Mouse (Mus musculus): ENCODE results near the gene Ell. TPM values are rescaled to one million over a fixed set of nuclear protein-coding genes. Genes with fewer than 3 reads are reported as not detected.

Gene Ell
- polyA plus RNA-seq, 1 experiment from 2014 or later, result 19.2 TPM

DNA sequence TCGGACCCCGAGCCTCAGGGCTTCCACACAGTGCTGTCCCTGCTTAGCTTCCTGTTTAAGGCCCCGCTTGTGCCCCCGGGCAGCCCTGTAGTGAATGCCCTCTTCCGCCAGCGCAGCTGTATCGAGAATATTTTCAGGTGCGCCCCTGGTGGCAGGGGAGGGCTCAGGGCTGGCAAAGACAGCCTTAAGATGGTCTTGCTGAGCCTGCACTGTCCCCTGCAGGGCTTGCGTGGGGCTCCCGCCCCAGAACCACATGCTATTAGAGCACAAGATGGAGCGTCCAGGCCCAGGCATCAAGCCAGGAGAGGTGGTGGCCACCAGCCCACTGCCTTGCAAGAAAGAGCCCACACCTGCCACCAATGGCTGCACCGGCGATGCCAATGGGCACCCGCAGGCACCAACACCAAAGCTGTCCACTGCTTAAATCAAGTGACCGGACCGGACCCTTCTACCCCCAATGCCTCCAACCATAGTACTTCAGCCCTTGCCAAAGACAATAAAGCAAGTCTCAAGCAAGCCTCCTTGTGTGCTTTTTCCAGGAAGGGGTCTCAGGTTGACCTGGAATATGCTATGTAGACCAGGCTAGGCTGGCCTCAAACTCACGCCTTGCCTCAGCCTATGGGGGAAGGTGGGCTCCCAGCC is 57.6 kb downstream of the Ell start:
- no peak for ATAC-seq
- no peaks in the 10 kb centered on the region; the same call in 1 of the 2 replicates for H3K27me3 ChIP-seq (ENCODE audit: control insufficient read depth, insufficient read depth, low read depth, low read length)
- H3K36me3 ChIP-seq (ENCODE audit: control insufficient read depth, insufficient read depth, low read length), result peaks cover 7% of the 10 kb centered on the region; the same call in 1 of the 2 replicates
- peaks cover 45% of the 10 kb centered on the region for H3K4me1 ChIP-seq (ENCODE audit: control insufficient read depth, insufficient read depth, low read length)
- no peaks in the 10 kb centered on the region for H3K9me3 ChIP-seq (replicated peaks; ENCODE audit: control insufficient read depth, low read length, poor library complexity, severe bottlenecking)
- no peak overlapping the region for H3K4me3 ChIP-seq (ENCODE audit: low read depth, low read length)
- peak overlapping the region; percentile 69; the same call in 1 of the 2 replicates for H3K9ac ChIP-seq (ENCODE audit: low read depth, low read length)
- WGBS, result 88% methylated on average over 17 of the region's 17 CpGs
- no peak overlapping the region for H3K4me2 ChIP-seq (ENCODE audit: low read length)
- H3K27ac ChIP-seq (ENCODE audit: low read length), result no peak overlapping the region

DNA sequence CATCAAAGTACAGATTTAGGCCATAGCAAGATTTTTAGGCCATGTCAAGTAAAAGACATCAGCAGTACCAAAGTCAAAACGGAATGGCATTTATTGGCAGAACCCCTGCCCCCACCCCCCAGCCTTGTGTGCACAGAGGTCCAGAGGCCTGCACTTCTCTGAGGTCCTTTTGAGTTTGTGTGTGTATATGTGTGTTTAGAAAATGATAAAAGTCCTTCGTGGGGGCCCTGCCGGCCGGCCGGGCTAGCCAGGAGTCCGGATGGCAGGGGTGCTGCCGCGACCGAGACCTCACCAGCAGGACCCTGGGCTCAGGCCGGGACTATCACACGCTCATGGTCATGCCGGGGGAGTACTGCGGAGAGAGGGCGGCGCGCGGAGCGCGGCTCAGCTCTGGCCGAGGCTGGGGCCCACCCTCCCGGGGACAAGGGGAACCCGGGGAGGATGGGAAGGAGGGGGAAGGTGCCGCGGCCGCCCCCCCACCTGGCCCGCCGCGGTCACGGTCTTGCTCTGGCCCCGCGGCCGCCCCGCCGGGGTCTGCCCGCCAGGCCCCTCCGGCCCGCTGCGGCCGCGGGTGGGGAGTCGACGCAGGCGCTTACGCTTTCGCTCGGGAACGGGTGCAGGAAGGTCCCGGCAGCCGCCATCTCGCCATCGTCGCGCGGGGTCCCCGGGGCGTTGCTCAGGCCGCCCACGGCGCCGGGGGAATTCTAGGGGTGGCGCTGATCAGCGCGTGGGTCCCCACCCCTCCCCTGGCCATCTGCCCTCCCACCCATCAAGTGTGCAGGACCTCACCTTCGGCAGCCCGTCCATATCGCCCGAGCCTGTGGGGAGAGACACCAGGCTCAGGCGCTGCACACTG is 58.4 kb downstream of the Ell start:
- peaks cover 46% of the 10 kb centered on the region for H3K4me1 ChIP-seq (ENCODE audit: control insufficient read depth, insufficient read depth, low read length)
- ATAC-seq, result no peak
- peaks cover 6% of the 10 kb centered on the region; the same call in 1 of the 2 replicates for H3K36me3 ChIP-seq (ENCODE audit: control insufficient read depth, insufficient read depth, low read length)
- H3K27ac ChIP-seq (ENCODE audit: low read length), result peak overlapping the region; percentile 25; the same call in 1 of the 2 replicates
- no peaks in the 10 kb centered on the region for H3K9me3 ChIP-seq (replicated peaks; ENCODE audit: control insufficient read depth, low read length, poor library complexity, severe bottlenecking)
- peak overlapping the region; percentile 66 for H3K4me2 ChIP-seq (ENCODE audit: low read length)
- no peaks in the 10 kb centered on the region; the same call in 1 of the 2 replicates for H3K27me3 ChIP-seq (ENCODE audit: control insufficient read depth, insufficient read depth, low read depth, low read length)
- peak overlapping the region; percentile 39 for H3K4me3 ChIP-seq (ENCODE audit: low read depth, low read length)
- WGBS, result 6% methylated on average over 62 of the region's 68 CpGs
- H3K9ac ChIP-seq (ENCODE audit: low read depth, low read length), result peak overlapping the region; percentile 69

DNA sequence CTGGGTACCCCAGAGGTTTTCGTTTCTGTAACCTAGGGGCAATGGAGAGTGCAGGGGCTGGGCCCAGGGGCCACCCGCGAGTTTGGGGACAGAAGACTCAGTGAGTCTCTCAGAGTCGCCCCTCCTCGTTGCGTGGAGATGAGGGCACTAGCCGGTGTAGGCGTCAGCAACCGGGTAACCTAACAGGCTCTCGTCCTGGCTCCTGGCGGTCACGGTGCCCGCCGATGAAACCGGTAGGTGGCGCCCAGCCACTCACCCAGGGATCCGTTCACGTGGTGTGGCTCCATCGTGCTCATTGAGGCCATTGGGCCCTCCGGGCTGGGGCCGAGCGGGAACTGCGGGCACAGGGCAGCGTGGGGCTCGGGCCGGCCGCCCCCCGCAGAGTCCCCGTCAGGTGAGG is 59.0 kb downstream of the Ell start:
- 2% methylated on average over 29 of the region's 29 CpGs for WGBS

DNA sequence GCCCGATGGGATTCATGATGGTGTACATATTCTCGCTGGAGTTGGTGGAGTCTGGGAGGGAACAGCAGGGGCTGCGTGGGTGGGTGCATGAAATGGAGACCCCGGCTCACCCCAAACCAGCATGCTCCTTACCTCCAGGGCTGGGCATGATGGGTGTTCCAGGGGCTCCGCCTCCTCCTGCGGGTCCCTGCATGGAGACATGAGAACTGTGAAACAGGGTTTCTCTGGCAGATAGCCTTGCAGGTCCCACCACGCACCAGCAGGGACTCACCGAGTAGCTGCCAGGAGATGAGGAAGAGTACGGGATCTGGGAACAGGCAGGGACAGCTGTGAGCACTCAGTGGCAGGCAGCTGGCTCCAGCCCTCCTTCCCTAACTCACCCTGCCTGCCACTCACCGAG is 59.5 kb downstream of the Ell start:
- WGBS, result 14% methylated on average over 10 of the region's 10 CpGs
- Histone ChIP-seq H3K4me2 (ENCODE audit: low read length) (peak overlapping the region; percentile 66), H3K4me3 (ENCODE audit: low read depth, low read length) (peak overlapping the region; percentile 39), H3K27ac (ENCODE audit: low read length) (no peak overlapping the region; the same call in 1 of the 2 replicates), H3K9ac (ENCODE audit: low read depth, low read length) (peak overlapping the region; percentile 69), H3K4me1 (ENCODE audit: control insufficient read depth, insufficient read depth, low read length) (peaks cover 44% of the 10 kb centered on the region), H3K36me3 (ENCODE audit: control insufficient read depth, insufficient read depth, low read length) (peaks cover 6% of the 10 kb centered on the region; the same call in 1 of the 2 replicates), H3K27me3 (ENCODE audit: control insufficient read depth, insufficient read depth, low read depth, low read length) (no peaks in the 10 kb centered on the region; the same call in 1 of the 2 replicates), H3K9me3 (replicated peaks; ENCODE audit: control insufficient read depth, low read length, poor library complexity, severe bottlenecking) (no peaks in the 10 kb centered on the region)
- ATAC-seq, result no peak

More for the DNA sequence above, 59.0 kb downstream of the Ell start:
- H3K4me1 ChIP-seq (ENCODE audit: control insufficient read depth, insufficient read depth, low read length), result peaks cover 46% of the 10 kb centered on the region
- H3K27ac ChIP-seq (ENCODE audit: low read length), result peak overlapping the region; percentile 25; the same call in 1 of the 2 replicates
- peaks cover 6% of the 10 kb centered on the region; the same call in 1 of the 2 replicates for H3K36me3 ChIP-seq (ENCODE audit: control insufficient read depth, insufficient read depth, low read length)
- peak overlapping the region; percentile 39 for H3K4me3 ChIP-seq (ENCODE audit: low read depth, low read length)
- peak; percentile 15; the same call in 1 of the 2 replicates for ATAC-seq
- peak overlapping the region; percentile 66 for H3K4me2 ChIP-seq (ENCODE audit: low read length)
- no peaks in the 10 kb centered on the region; the same call in 1 of the 2 replicates for H3K27me3 ChIP-seq (ENCODE audit: control insufficient read depth, insufficient read depth, low read depth, low read length)
- peak overlapping the region; percentile 69 for H3K9ac ChIP-seq (ENCODE audit: low read depth, low read length)
- no peaks in the 10 kb centered on the region for H3K9me3 ChIP-seq (replicated peaks; ENCODE audit: control insufficient read depth, low read length, poor library complexity, severe bottlenecking)

DNA sequence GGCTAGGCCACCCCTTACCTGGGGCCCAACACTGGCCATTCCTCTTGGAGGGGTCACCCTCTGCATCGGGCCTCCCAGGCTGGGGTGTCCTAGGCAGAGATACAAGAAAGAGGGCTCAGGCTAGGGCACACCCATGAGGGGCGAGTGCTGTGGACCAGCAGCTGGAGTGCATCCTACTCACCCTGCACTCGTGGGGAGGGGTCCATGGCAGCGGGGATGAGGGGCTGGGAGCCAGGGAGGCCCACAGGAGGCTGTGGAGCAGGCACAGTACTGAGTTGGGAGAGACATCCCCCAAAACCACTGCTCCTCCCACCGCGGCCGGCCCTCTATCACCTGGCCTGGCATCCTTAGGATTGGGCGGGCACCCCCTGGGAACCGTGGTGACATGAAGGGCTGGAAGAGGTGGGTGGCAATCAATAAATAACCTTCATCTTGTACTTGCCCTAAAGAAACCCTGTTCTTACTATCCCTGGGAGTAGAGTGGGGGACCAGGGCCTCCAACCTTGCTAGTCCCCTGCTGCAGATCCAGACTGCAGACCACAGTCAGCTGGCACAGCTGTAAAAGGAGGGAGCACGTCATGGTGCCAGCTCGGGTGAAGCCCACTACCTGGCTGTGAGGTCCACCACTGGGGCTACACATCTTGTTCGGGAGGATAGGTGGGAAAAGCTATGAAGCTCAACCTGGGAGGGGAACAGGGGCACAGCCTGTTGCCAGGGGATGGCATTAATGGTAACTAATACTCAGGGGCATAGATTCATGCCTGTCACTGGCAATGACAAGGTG is 60.4 kb downstream of the Ell start:
- H3K27ac ChIP-seq (ENCODE audit: low read length), result no peak overlapping the region

DNA sequence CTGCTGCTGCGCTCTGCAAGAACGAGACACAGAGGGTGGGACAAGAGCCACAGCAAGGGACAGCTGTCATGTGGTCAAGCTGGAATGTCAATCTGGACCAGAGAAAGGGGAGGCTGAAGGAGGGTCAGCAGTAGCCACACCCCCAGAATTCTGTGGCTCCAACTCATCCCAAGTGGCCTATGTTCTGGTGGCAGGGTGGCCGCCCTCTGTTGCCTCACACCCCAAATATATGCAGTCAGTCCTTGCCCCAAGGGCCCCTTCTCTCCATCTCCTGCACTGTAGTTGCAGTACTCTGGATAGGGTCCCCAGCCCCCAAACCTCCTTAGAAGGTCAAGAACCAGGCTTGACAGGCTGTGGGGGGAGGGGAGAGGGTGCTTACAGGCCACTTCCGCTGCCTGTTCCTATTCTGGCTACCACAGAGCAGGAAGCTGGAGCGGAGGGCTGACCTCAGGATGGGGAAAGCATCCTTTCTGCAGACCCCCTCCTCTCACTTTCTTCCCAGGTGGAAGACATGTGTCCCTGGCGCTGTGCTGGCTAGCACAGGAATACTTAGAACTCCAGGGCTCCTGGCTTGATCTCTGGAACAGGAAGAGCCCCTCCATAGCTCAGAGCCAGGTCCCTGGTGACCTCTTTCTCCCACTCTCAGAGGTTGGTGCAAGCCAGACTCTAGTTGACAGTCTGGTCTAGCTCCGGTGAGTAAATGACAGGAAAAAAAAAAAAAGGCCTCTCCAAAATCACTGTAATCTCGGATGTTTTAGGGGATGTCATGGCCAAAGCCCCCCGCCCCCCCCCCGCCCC is 61.4 kb downstream of the Ell start:
- H3K4me1 ChIP-seq (ENCODE audit: control insufficient read depth, insufficient read depth, low read length), result peaks cover 36% of the 10 kb centered on the region
- peak overlapping the region; percentile 51 for H3K4me2 ChIP-seq (ENCODE audit: low read length)
- 17% methylated on average over 8 of the region's 10 CpGs for WGBS
- peaks cover 6% of the 10 kb centered on the region; the same call in 1 of the 2 replicates for H3K36me3 ChIP-seq (ENCODE audit: control insufficient read depth, insufficient read depth, low read length)
- H3K9ac ChIP-seq (ENCODE audit: low read depth, low read length), result peak overlapping the region; percentile 10
- H3K27me3 ChIP-seq (ENCODE audit: control insufficient read depth, insufficient read depth, low read depth, low read length), result no peaks in the 10 kb centered on the region
- no peak for ATAC-seq
- H3K27ac ChIP-seq (ENCODE audit: low read length), result peak overlapping the region; percentile 85
- H3K9me3 ChIP-seq (replicated peaks; ENCODE audit: control insufficient read depth, low read length, poor library complexity, severe bottlenecking), result no peaks in the 10 kb centered on the region
- H3K4me3 ChIP-seq (ENCODE audit: low read depth, low read length), result peak overlapping the region; percentile 13

More for the DNA sequence above, 60.4 kb downstream of the Ell start:
- H3K4me1 ChIP-seq (ENCODE audit: control insufficient read depth, insufficient read depth, low read length), result peaks cover 44% of the 10 kb centered on the region
- no peak overlapping the region for H3K4me2 ChIP-seq (ENCODE audit: low read length)
- 86% methylated on average over 12 of the region's 12 CpGs for WGBS
- H3K4me3 ChIP-seq (ENCODE audit: low read depth, low read length), result no peak overlapping the region
- no peaks in the 10 kb centered on the region for H3K9me3 ChIP-seq (replicated peaks; ENCODE audit: control insufficient read depth, low read length, poor library complexity, severe bottlenecking)
- no peak overlapping the region for H3K9ac ChIP-seq (ENCODE audit: low read depth, low read length)
- ATAC-seq, result no peak
- H3K36me3 ChIP-seq (ENCODE audit: control insufficient read depth, insufficient read depth, low read length), result peaks cover 6% of the 10 kb centered on the region; the same call in 1 of the 2 replicates
- H3K27me3 ChIP-seq (ENCODE audit: control insufficient read depth, insufficient read depth, low read depth, low read length), result no peaks in the 10 kb centered on the region; the same call in 1 of the 2 replicates

DNA sequence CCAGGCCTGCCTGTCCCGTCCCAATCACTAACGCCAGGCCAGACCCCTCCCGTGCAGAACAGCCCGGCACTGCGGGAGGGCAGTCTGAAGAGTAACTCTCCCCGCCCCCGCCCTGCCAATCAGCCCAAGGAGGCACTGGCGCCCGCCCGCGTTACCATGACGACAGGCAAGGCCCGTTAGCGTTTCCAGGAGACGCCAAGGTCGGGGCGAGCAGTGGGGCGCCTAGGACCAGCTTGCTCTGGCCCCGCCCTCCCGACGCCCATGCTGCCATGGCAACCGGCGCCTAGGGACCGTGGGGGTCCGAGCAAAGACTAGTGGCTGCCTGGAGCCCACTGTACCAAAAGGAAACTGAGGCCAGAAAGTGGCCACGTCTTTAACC is 62.0 kb downstream of the Ell start:
- H3K4me3 ChIP-seq (ENCODE audit: low read depth, low read length), result peak overlapping the region; percentile 13
- under 1% methylated on average over 25 of the region's 26 CpGs for WGBS
- H3K9ac ChIP-seq (ENCODE audit: low read depth, low read length), result peak overlapping the region; percentile 10; the same call in 1 of the 2 replicates
- peak; percentile 46 for ATAC-seq
- no peaks in the 10 kb centered on the region for H3K27me3 ChIP-seq (ENCODE audit: control insufficient read depth, insufficient read depth, low read depth, low read length)
- peaks cover 1% of the 10 kb centered on the region; the same call in 1 of the 2 replicates for H3K36me3 ChIP-seq (ENCODE audit: control insufficient read depth, insufficient read depth, low read length)
- peak overlapping the region; percentile 85 for H3K27ac ChIP-seq (ENCODE audit: low read length)
- H3K9me3 ChIP-seq (replicated peaks; ENCODE audit: control insufficient read depth, low read length, poor library complexity, severe bottlenecking), result no peaks in the 10 kb centered on the region
- peaks cover 39% of the 10 kb centered on the region for H3K4me1 ChIP-seq (ENCODE audit: control insufficient read depth, insufficient read depth, low read length)
- H3K4me2 ChIP-seq (ENCODE audit: low read length), result peak overlapping the region; percentile 51

All from midbrain, embryonic 16.5 days (tissue).